Mouse (Mus musculus) left cerebral cortex, postnatal 14 days (tissue): ENCODE data around the gene Chl1. TPM values are rescaled to one million over a fixed set of nuclear protein-coding genes. Genes with fewer than 3 reads are reported as not detected.
A peak's percentile ranks its signal among the peaks of the same experiment; 100 is the strongest.

Experiments used
- DNase-seq, 2 experiments: peaks; one replicate each; pipeline ENCODE4 v3.0.0; 2021 to 2022; ENCODE audit warnings: low spot score in 2 of 2, mixed read lengths in 1 of 2
- intact Hi-C: fragments of 180-260 bp; cut with DNase I; formaldehyde crosslinking; loops from one replicate; pipeline ENCODE4 v1.15.1; 2025
- total RNA-seq, 2 experiments: library from RNA; stranded (reverse); gene quantifications; 2 replicates each; pipeline ENCODE4 v1.2.3; 2021

Gene Chl1
- total RNA-seq, 2 experiments from 2014 or later: 164 to 170 TPM

GRCm38 (mm10) chr6:103615924-103616602, 105.7 kb downstream of the Chl1 start:
- intact Hi-C loops: no loop called here
- DNase-seq: no peak

DNA sequence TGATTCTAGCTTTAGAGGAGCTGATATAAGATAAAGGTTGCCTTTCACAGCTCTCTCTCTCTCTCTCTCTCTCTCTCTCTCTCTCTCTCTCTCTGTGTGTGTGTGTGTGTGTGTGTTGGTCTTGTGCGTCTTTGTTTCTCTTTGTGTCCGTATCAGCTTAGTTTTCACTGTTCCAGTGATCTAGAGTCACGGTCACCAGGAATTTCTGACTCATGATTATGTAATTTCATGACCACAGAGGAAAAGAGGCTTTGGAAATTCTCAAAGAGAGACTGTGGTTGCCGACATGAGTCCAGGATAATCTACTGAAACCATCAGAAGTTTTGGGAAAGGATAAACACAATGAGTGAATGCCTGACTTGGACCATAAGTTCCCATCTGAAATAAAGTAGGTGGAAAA, 110.5 kb downstream of the Chl1 start:
- DNase-seq: no peak
- intact Hi-C loops: loop anchor here (5.0 kb wide), 1 partner anchor 104 kb away; no protein-coding TSS in a partner anchor

DNA sequence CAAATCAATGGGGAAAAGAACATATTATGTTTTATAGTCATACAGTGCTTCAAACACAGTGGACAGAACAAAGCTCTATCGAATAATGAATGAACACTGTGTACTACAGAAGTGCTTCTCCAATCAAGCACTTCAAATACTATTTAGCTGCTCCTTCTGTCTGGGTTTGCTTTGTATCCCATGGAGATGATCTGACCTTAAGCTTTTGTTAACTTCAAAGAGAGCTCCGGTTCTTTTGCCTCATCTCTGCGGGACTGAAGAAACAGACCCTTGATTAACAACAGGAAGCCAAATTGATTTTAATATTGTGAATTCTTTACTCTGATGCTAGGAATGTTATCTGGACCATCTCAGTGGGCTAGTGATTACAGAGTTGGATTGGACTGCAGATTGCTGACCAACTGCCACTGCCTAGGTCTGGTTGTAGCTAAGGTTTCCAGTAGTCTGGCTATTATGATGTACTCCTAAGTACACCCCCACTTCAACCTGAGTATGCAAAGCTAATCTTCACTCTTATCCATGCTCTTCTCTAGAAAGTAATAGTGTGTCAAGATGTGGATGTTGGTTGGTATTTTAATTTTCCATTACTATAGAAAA, 111.8 kb downstream of the Chl1 start:
- intact Hi-C loops: loop anchor here (5.0 kb wide), 1 partner anchor 105 kb away; no protein-coding TSS in a partner anchor
- DNase-seq: no peak

GRCm38 (mm10) chr6:103632856-103633255, 122.5 kb downstream of the Chl1 start:
- DNase-seq: no peak

GRCm38 (mm10) chr6:103656778-103657177, 146.4 kb downstream of the Chl1 start:
- DNase-seq: no peak
- intact Hi-C loops: no loop called here

More at GRCm38 (mm10) chr6:103632856-103633255, 122.5 kb downstream of the Chl1 start:
- intact Hi-C loops: no loop called here

DNA sequence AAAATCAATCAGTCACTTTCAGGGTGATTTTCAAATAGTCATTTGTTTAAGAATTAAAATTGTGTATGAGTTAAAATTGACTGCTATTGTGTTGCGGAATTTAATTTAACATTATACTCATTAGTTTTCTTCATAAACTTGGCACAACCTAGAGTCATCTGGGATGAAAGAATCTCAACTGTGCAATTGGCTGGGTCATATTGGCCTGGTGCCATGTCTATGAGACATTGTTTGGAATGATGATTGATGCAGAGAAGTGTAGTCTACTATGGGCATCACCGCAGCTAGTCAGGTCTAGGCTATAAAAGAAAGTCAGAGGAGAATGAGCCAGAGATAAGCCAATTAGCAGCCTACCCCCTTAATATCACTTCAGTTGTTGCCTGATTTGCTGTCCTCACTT, 148.8 kb downstream of the Chl1 start:
- no peak for DNase-seq
- intact Hi-C loops: no loop called here

- intact Hi-C loops: no loop called here
- DNase-seq: no peak
Measured at GRCm38 (mm10) chr6:103665206-103665605, 154.8 kb downstream of the Chl1 start.

DNA sequence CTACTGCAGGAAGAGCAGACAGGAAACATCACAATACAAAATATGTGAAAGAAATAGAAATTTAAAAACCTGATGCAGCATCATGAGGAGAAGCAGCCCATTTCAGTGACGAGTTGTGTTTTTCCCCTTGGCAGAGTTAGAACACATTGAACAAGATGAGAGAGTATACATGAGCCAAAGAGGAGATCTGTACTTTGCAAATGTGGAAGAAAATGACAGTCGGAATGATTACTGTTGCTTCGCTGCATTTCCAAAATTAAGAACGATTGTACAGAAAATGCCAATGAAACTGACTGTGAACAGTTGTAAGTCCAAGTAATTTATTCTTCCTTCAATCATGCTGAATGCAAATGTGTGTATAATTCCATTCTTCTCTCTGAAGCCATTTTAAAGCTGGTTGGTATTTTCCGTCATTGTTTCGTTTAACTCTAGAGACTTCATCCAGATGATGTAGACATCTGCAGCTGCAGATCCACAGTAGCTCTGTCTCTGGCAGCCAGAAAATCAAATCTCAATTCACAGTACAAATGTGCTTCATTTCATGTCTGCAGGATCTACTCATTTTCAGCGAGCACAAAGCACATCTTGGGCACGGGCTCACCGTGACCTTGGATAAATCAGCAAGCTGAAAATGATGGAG, 155.4 kb downstream of the Chl1 start:
- peak in 1 of 2 experiments; percentile 31 for DNase-seq
- intact Hi-C loops: no loop called here

DNA sequence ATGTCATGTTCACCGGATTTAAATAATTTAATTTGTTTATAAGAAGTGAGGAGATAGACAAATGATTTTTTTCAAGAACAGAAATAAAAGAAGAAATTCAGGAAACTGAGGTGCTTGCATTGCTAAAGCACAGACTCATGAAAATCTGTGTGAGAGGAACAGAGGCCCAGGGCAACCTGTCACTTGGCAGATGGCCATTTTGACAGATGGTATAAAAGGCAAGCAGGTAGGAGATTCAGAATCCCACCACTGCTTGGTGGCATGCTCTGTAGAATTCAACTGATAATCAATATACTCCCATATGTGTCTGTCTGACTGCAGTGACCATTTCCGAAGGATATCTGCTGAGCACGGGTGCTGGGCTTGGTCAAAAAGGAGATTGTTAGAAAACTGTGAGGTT, 162.7 kb downstream of the Chl1 start:
- no peak for DNase-seq
- intact Hi-C loops: no loop called here

GRCm38 (mm10) chr6:103674332-103674731, 163.9 kb downstream of the Chl1 start:
- intact Hi-C loops: no loop called here
- peak; percentile 44 to 48 for DNase-seq

DNA sequence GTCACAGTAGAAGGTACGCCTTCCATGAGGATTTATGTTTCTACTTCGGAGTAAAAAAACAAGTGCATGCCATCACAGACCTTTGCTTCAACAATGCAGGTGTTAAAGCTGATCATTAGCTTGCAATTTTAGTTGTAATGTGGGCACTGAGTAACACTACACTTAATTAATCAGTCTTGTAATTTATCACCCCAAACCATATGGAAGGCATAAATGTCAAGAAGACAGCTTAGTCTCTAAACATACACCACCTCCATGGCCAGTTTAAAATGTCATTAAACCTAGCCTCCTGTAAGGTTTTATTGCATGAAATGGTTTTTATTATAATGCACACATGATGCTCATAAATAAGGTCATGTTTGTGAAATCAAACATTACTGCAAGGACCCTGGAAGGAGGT, 164.8 kb downstream of the Chl1 start:
- intact Hi-C loops: no loop called here

GRCm38 (mm10) chr6:103676664-103677063, 166.3 kb downstream of the Chl1 start:
- DNase-seq: no peak
- intact Hi-C loops: no loop called here

More for the DNA sequence above, 164.8 kb downstream of the Chl1 start:
- DNase-seq: no peak

GRCm38 (mm10) chr6:103677072-103677471, 166.7 kb downstream of the Chl1 start:
- intact Hi-C loops: no loop called here
- no peak for DNase-seq

- peak; percentile 92 to 93 for DNase-seq
- intact Hi-C loops: loop anchor here (2.0 kb wide), 2 partner anchors 172 to 376 kb away; partner anchors contain the start of gene Chl1
Measured at GRCm38 (mm10) chr6:103682854-103683574, 172.6 kb downstream of the Chl1 start.

- no peak for DNase-seq
- intact Hi-C loops: no loop called here
Measured at GRCm38 (mm10) chr6:103692511-103692910, 182.1 kb downstream of the Chl1 start.

DNA sequence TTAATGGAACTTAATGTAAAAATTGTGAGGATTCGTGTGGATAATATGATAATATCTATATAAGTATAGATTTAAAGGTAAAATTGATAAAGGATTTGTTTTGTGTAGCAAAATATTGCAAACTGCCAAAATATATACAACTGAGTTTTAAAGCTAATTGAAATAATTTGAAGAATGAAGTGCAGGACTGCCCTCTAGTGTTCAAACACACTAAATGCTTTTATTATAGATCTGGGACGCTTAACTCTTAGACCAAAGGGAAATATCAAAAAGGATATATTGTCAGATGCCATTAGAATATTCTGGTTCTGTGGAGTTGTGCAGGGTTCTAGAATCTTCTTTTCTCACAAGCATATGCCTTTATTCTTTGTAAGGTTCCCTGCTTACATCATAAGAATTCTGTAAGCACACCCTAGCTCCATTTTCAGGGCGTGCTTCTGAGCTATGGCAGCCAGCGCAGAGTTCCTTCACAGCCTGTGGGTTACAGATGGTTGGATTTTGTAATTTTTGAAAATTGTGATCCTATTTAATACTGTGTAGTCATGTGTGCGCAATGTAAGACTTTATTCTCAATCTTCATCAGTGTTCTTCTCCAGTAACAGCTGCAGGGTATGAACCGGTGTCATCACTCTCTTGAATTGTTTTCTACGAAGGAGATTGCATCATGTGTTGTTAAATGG, 187.1 kb downstream of the Chl1 start:
- intact Hi-C loops: loop anchor here (1.0 kb wide), 1 partner anchor 391 kb away; no protein-coding TSS in a partner anchor
- peak; percentile 19 to 44 for DNase-seq

- intact Hi-C loops: no loop called here
- DNase-seq: no peak
Measured at GRCm38 (mm10) chr6:103699482-103699881, 189.1 kb downstream of the Chl1 start.

DNA sequence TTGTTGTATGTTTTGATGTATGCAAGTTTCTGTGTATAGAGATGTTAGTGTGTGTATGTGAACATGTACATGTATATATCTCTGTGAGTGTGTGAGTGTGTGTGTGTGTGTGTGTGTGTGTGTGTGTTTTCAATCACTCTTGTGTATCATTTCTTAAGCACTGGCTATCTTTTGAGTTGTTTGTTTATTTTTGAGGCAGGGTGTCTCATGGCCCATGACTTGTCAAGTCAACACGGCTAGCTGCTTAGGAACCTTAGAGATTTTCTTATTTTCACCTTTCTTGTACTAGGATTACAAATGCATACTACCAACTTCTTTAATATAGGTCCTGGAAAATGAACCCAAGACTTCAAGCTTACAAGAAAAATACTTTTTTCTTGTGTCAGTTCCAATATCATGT, 189.5 kb downstream of the Chl1 start:
- intact Hi-C loops: no loop called here
- no peak for DNase-seq

GRCm38 (mm10) chr6:103700336-103700735, 189.9 kb downstream of the Chl1 start:
- intact Hi-C loops: no loop called here
- DNase-seq: no peak
